Mouse (Mus musculus) hindbrain, embryonic 12.5 days (tissue): ENCODE measurements around the gene Gkn3. TPM values are rescaled to one million over a fixed set of nuclear protein-coding genes. Genes with fewer than 3 reads are reported as not detected.
A peak's percentile ranks its signal among the peaks of the same experiment; 100 is the strongest.

ENCODE experiments used
- ATAC-seq: fragments of 200-750 bp; cut with Nextera tagmentation; 2 replicates; pipeline ENCODE4 v1.8.0; 2017; ENCODE audit warnings: moderate TSS enrichment; ENCODE audit not compliant: low FRiP score
- H3K27ac ChIP-seq: fragments of 300-500 bp; sonication (generic); 2 replicates; pipeline ENCODE4 v1.5.1; 2016; ENCODE audit warnings: mild to moderate bottlenecking
- H3K27me3 ChIP-seq: fragments of 300-500 bp; sonication (generic); 2 replicates; pipeline ENCODE4 v1.6.1; 2016; ENCODE audit warnings: mild to moderate bottlenecking
- H3K36me3 ChIP-seq: fragments of 300-500 bp; sonication (generic); 2 replicates; pipeline ENCODE4 v1.6.1; 2016; ENCODE audit warnings: mild to moderate bottlenecking
- H3K4me1 ChIP-seq: fragments of 300-500 bp; sonication (generic); 2 replicates; pipeline ENCODE4 v1.6.1; 2016
- H3K4me2 ChIP-seq: fragments of 300-500 bp; sonication (generic); replicated peaks from 2 replicates; pipeline ENCODE4 v1.6.1; 2016; ENCODE audit warnings: mild to moderate bottlenecking
- H3K4me3 ChIP-seq: fragments of 300-500 bp; sonication (generic); 2 replicates; pipeline ENCODE4 v1.5.1; 2016; ENCODE audit warnings: mild to moderate bottlenecking
- H3K9ac ChIP-seq: fragments of 300-500 bp; sonication (generic); 2 replicates; pipeline ENCODE4 v1.6.1; 2016; ENCODE audit warnings: mild to moderate bottlenecking, moderate library complexity
- H3K9me3 ChIP-seq: fragments of 300-500 bp; sonication (generic); replicated peaks from 2 replicates; pipeline ENCODE4 v1.6.1; 2016; ENCODE audit warnings: mild to moderate bottlenecking
- WGBS: fragments of 180-500 bp; shearing (Covaris S2); methylation state at CpG from one replicate; pipeline ENCODE4 v1.1.7; 2016; 5-methylcytosine and 5-hydroxymethylcytosine counted together
- polyA plus RNA-seq: library from polyadenylated mRNA; unstranded; fragments of >200 nt; fragmentation: Nextera tagmentation; extraction: Ambion mirVana; gene quantifications from 2 replicates; pipeline ENCODE4 v1.2.1, GENCODE M21; 2016

Gene Gkn3
- polyA plus RNA-seq, 1 experiment from 2014 or later = 0.26 TPM

DNA sequence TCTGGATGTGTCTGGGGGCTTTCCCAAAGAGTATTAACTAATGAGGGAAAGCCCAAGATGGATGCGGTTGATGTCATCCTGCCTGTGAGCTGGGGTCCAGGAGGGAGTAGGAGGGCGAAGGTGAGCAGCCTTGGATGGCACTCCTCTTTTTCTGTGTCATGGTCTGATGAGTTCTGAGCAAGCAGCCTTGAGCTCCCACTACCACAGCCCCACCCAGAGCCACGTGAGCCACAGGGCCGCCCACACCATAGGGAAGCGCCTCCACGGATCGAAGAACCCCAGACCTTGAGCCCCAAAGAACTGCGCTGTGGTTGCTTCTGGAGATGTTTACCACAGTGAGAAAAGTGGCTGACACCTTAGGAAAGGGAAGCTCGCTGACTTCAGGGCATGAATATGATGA is 6.0 kb upstream of the Gkn3 start:
- H3K9me3 ChIP-seq = no peaks in the 10 kb centered on the region
- 91% methylated on average over 9 of the region's 9 CpGs for WGBS
- no peaks in the 10 kb centered on the region for H3K36me3 ChIP-seq
- no peak overlapping the region for H3K27ac ChIP-seq
- H3K9ac ChIP-seq = no peak overlapping the region
- 0 out of 2 replicates have a peak, but pooled peaks cover 4% of the 10 kb centered on the region for H3K4me1 ChIP-seq
- H3K4me2 ChIP-seq = no peak overlapping the region
- no peak overlapping the region for H3K4me3 ChIP-seq
- ATAC-seq = no peak
- no peaks in the 10 kb centered on the region for H3K27me3 ChIP-seq

DNA sequence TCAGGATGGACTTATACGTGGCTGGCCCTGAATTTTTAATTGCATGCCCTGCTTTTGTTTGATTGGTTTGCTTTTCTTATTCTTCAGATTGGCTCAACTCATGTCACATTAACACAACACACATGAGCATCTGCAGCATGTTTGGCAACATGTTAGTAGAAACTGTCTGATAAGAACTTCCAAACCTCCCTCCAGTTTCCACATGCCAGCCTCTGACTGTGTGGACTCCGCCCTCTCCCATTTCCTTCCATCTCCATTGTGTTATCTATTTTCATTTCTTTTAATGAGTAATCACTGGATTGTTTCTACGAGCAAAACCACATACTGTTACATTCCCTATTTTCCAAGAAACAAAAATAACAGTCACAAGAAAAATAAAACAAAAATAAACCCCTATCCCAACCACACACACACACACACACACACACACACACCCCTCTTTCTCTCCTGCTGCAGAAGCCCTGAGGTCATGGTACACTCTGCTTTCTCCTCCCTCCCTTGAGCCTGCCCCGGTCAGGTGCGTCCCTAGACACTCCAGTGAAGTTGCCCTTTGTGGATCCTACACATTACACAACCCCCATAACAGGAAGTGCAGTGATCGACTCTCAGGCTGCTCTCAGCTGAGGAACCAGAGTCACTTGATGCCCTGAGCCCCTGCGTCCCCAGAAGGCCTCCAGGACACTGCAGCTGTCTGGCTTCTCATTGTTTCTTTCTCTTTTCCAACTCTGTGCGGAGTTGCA is 4.9 kb upstream of the Gkn3 start:
- Histone ChIP-seq H3K36me3 (no peaks in the 10 kb centered on the region), H3K9ac (no peak overlapping the region), H3K4me1 (peaks cover 6% of the 10 kb centered on the region), H3K4me3 (no peak overlapping the region), H3K27ac (no peak overlapping the region), H3K9me3 (no peaks in the 10 kb centered on the region), H3K27me3 (no peaks in the 10 kb centered on the region), H3K4me2 (no peak overlapping the region)
- 68% methylated on average over 8 of the region's 8 CpGs for WGBS
- no peak for ATAC-seq

- ATAC-seq = no peak
- Histone ChIP-seq H3K4me3 (no peak overlapping the region), H3K9me3 (no peaks in the 10 kb centered on the region)
Measured at GRCm38 (mm10) chr6:87389455-87389989, 787 bp upstream of the Gkn3 start.

GRCm38 (mm10) chr6:87386681-87387080 is 2.1 kb downstream of the Gkn3 start:
- Histone ChIP-seq H3K36me3 (no peaks in the 10 kb centered on the region), H3K27ac (no peak overlapping the region), H3K4me3 (no peak overlapping the region), H3K4me2 (no peak overlapping the region), H3K9me3 (no peaks in the 10 kb centered on the region), H3K4me1 (peaks cover 9% of the 10 kb centered on the region), H3K27me3 (0 out of 2 replicates have a peak, but pooled peaks cover 5% of the 10 kb centered on the region), H3K9ac (no peak overlapping the region)
- ATAC-seq = no peak
- WGBS = 88% methylated on average over 10 of the region's 10 CpGs

More at GRCm38 (mm10) chr6:87389455-87389989, 787 bp upstream of the Gkn3 start:
- Histone ChIP-seq H3K27me3 (no peaks in the 10 kb centered on the region), H3K4me2 (no peak overlapping the region), H3K27ac (no peak overlapping the region), H3K36me3 (no peaks in the 10 kb centered on the region), H3K4me1 (peaks cover 9% of the 10 kb centered on the region), H3K9ac (no peak overlapping the region)
- 39% methylated on average over 5 of the region's 5 CpGs for WGBS

DNA sequence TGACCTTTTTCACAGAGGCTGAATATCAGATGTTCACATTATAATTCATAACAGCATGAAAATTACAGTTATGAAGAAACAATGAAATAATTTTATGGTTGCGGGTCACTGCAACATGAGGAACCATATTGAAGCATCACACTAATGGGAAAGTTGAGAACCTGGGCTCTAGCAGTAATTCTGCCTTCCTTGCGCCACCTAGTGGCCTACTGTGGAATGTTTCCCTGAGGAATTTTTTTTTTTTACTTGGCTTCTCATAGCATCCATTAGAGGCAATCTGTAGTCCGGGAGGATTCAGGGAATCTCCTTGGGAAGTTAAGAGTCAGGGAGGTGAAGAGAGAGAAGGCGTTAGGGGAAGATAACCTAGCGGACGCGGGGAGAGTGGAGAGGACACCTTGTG is 2.5 kb downstream of the Gkn3 start:
- no peaks in the 10 kb centered on the region for H3K36me3 ChIP-seq
- H3K4me3 ChIP-seq = no peak overlapping the region
- H3K4me1 ChIP-seq = peaks cover 9% of the 10 kb centered on the region
- 0 out of 2 replicates have a peak, but pooled peaks cover 5% of the 10 kb centered on the region for H3K27me3 ChIP-seq
- H3K27ac ChIP-seq = no peak overlapping the region
- WGBS = 15% methylated on average over 7 of the region's 7 CpGs
- H3K9me3 ChIP-seq = no peaks in the 10 kb centered on the region
- H3K9ac ChIP-seq = no peak overlapping the region
- H3K4me2 ChIP-seq = no peak overlapping the region
- no peak for ATAC-seq

DNA sequence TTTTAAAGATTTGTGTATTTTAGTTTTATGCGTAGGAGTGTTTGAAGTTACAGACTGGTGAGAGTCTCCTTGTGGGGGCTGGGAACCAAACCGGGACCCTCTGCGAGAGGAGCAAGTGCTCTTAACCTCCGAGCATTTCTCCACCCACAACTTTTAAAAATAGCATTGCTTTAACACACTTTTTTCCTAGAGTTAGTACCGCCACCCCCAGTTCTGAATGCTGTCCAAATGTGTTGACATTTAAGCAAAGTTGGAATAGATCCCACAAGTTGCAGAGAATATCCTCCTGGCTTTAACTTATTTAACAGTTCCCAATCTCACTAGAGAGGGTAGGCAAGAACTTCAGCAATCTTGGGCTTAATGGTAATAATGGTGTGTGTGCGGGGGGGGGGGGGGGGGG is 4.0 kb downstream of the Gkn3 start:
- no peak overlapping the region for H3K4me3 ChIP-seq
- no peak overlapping the region for H3K4me2 ChIP-seq
- no peaks in the 10 kb centered on the region for H3K9me3 ChIP-seq
- 63% methylated on average over 5 of the region's 6 CpGs for WGBS
- no peak for ATAC-seq
- no peaks in the 10 kb centered on the region for H3K36me3 ChIP-seq
- 0 out of 2 replicates have a peak, but pooled peaks cover 5% of the 10 kb centered on the region for H3K27me3 ChIP-seq
- no peak overlapping the region for H3K9ac ChIP-seq
- peaks cover 9% of the 10 kb centered on the region for H3K4me1 ChIP-seq
- no peak overlapping the region for H3K27ac ChIP-seq

DNA sequence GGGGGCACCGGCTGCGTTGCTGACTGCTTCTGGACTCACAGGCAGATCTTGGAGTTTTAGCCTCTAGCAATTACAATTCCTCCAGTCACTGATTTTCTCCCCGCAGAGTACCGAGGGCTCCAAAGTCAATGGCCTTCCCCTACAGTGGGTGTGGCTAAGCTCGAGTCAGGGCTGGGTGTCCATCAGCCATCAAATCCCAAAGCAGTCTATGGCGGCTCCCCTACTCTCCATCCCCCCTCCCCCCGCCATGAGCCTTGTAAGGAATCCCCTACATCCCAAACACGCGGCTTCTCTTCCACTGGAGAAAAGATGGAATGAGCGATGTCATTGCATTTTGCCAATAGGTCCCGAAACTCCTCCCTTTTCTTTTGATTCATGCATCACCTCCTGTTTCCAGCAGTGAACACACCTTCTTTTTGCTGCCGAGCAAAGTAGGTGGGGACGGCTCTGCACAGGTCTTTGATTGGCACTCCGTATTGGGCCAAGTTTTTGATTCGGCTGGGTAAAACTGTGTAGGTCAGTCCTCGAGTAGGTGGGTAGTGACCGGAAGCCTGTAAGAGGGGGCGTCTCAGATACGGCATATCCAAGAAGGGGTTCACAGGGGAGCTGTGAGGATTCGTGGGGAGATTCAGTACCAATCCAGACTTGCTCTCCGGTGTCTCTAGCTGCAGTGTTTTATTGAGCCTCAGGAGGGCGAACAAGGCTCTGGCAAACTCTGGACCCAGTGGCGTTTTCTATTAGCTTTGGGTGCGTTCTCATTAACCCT is 4.6 kb downstream of the Gkn3 start:
- Histone ChIP-seq H3K4me2 (peak overlapping the region; percentile 54), H3K27me3 (0 out of 2 replicates have a peak, but pooled peaks cover 5% of the 10 kb centered on the region), H3K27ac (no peak overlapping the region), H3K9ac (no peak overlapping the region), H3K36me3 (no peaks in the 10 kb centered on the region), H3K9me3 (no peaks in the 10 kb centered on the region), H3K4me3 (peak overlapping the region; percentile 25), H3K4me1 (peaks cover 4% of the 10 kb centered on the region; the same call in 1 of the 2 replicates)
- 9% methylated on average over 24 of the region's 24 CpGs for WGBS
- ATAC-seq = 0 out of 2 replicates have a peak, but pooled peaks have one; percentile 32

DNA sequence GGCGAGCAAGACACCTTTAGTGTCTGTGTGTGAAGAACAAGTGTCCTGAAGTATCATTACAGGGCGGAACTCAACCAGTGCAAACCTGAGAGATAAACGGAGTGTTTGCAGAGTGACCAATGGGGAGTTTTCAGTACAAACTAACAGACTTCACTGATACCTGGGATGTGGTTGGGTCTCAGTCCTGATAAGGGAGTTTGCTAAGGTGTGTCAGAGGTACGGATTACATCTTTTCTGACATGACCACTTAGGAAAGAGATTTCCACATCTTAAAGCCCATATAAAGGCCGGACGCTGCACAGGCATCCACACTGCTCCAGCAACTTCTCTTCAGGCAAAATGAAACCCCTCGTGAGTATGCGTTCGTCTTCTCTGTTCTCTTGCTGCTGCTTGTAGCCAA is 15.7 kb downstream of the Gkn3 start, which contains the start of gene Gkn2:
Gene Gkn2 (plus strand): TSS at position 301 of the 400 bp plus-strand sequence.
- no peaks in the 10 kb centered on the region for H3K9me3 ChIP-seq
- H3K4me2 ChIP-seq = no peak within 1 kb of the TSS
- no peaks in the 10 kb centered on the region for H3K36me3 ChIP-seq
- ATAC-seq = no peak
- H3K4me1 ChIP-seq = no peaks in the 10 kb centered on the region
- WGBS = 93% methylated on average over 9 of the region's 9 CpGs
- H3K4me3 ChIP-seq = no peak within 1 kb of the TSS
- no peak within 1 kb of the TSS for H3K9ac ChIP-seq
- H3K27ac ChIP-seq = no peak within 1 kb of the TSS
- H3K27me3 ChIP-seq = no peaks in the 10 kb centered on the region

DNA sequence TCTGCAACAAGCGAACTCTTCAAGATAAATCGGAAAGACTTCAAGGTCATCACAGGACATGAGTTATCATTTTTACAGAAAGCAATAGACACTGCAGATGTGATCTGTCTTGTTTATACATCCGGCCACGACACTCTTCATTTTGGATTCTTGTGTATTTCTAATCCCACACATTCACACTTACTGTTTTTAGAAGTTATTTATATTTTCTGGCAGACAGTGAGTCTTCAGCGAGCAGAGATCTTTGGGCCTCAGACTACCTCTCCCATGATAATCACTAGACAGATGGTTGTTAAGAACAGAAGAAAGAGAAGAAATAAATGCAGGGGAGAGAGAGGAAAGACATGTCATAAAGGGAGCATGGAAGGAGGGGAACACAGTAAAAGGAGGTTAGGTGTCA is 19.5 kb downstream of the Gkn3 start:
- H3K27me3 ChIP-seq = no peaks in the 10 kb centered on the region
- 90% methylated on average over 5 of the region's 5 CpGs for WGBS
- no peaks in the 10 kb centered on the region for H3K4me1 ChIP-seq
- no peaks in the 10 kb centered on the region for H3K9me3 ChIP-seq
- H3K9ac ChIP-seq = no peak overlapping the region
- H3K36me3 ChIP-seq = no peaks in the 10 kb centered on the region
- no peak overlapping the region for H3K4me3 ChIP-seq
- H3K4me2 ChIP-seq = no peak overlapping the region
- no peak for ATAC-seq
- no peak overlapping the region for H3K27ac ChIP-seq

GRCm38 (mm10) chr6:87354441-87354840 is 34.3 kb downstream of the Gkn3 start:
- Histone ChIP-seq H3K4me2 (no peak overlapping the region), H3K27ac (no peak overlapping the region), H3K9me3 (no peaks in the 10 kb centered on the region), H3K27me3 (no peaks in the 10 kb centered on the region), H3K4me3 (no peak overlapping the region), H3K36me3 (no peaks in the 10 kb centered on the region), H3K9ac (no peak overlapping the region), H3K4me1 (no peaks in the 10 kb centered on the region)
- no peak for ATAC-seq
- 63% methylated on average over 5 of the region's 5 CpGs for WGBS

DNA sequence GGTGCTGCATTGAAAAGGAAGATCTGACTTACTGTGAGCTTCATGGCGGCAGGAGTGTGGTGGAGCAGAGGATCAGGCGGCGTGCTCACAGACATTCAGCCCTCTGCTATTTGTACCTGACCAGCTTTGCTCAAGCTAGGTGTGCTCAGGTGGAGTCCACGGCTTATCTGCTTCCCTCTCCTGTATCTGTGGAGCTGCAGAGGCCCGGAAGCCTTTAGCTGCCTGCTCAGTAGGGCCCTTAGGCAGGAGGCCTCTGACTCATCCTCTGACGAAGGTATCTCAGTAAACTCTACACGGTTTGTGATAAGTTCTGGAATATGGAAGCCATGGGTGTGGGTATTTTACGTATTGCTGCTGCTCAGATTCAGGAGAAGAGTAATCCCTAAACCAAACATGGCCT is 37.9 kb downstream of the Gkn3 start, which contains the start of gene Gkn1:
Gene Gkn1 (minus strand): TSS at position 114 of the 400 bp plus-strand sequence.
- Histone ChIP-seq H3K27me3 (no peaks in the 10 kb centered on the region), H3K4me2 (no peak within 1 kb of the TSS), H3K36me3 (no peaks in the 10 kb centered on the region), H3K9me3 (no peaks in the 10 kb centered on the region), H3K27ac (no peak within 1 kb of the TSS), H3K4me1 (no peaks in the 10 kb centered on the region), H3K4me3 (no peak within 1 kb of the TSS), H3K9ac (no peak within 1 kb of the TSS)
- no peak for ATAC-seq
- 90% methylated on average over 8 of the region's 8 CpGs for WGBS

GRCm38 (mm10) chr6:87335935-87336295 is 52.8 kb downstream of the Gkn3 start:
- H3K9ac ChIP-seq = no peak overlapping the region
- H3K4me2 ChIP-seq = no peak overlapping the region
- H3K4me3 ChIP-seq = no peak overlapping the region
- H3K27ac ChIP-seq = no peak overlapping the region
- ATAC-seq = no peak
- H3K4me1 ChIP-seq = peaks cover 17% of the 10 kb centered on the region
- H3K36me3 ChIP-seq = no peaks in the 10 kb centered on the region
- H3K27me3 ChIP-seq = peaks cover 6% of the 10 kb centered on the region; the same call in 1 of the 2 replicates
- no peaks in the 10 kb centered on the region for H3K9me3 ChIP-seq
- 35% methylated on average over 6 of the region's 6 CpGs for WGBS
